Mouse (Mus musculus) frontal cortex, adult (tissue): ENCODE measurements at regions not wholly inside any gene's neighbourhood (a gene's known extent, or its start where the extent isn't known, plus 50 kb on each side); places are given as distances from the start of the nearest gene placed in this dataset.

Experiments
- ATAC-seq: cut with Nextera tagmentation; 2 replicates; pipeline ENCODE4 v1.9.2; 2017; ENCODE audit warnings: mild to moderate bottlenecking, moderate library complexity, mixed read lengths; ENCODE audit not compliant: low TSS enrichment

GRCm38 (mm10) chr5:126148908-126149307, 617.3 kb downstream of the Tmem132b start:
- ATAC-seq, result peak; percentile 55; the same call in 1 of the 2 replicates

- no peak for ATAC-seq
These were observed 623.8 kb downstream of the Tmem132b start for GRCm38 (mm10) chr5:126155216-126155880.

GRCm38 (mm10) chr5:126186111-126186510, 654.5 kb downstream of the Tmem132b start:
- no peak for ATAC-seq

- ATAC-seq, result no peak
These were observed 668.3 kb downstream of the Tmem132b start for GRCm38 (mm10) chr5:126199876-126200275.

- peak; percentile 44; the same call in 1 of the 2 replicates for ATAC-seq
These were observed 670.0 kb downstream of the Tmem132b start for GRCm38 (mm10) chr5:126201535-126201934.

- no peak for ATAC-seq
These were observed 670.4 kb downstream of the Tmem132b start for GRCm38 (mm10) chr5:126201996-126202395.

GRCm38 (mm10) chr5:126217016-126217415, 685.4 kb downstream of the Tmem132b start:
- ATAC-seq, result peak; percentile 73; the same call in 1 of the 2 replicates

- ATAC-seq, result no peak
These were observed 686.2 kb downstream of the Tmem132b start for GRCm38 (mm10) chr5:126217746-126218145.

- ATAC-seq, result no peak
These were observed 692.1 kb downstream of the Tmem132b start for GRCm38 (mm10) chr5:126223696-126224095.

GRCm38 (mm10) chr5:126230768-126231167, 699.2 kb downstream of the Tmem132b start:
- ATAC-seq, result no peak

- ATAC-seq, result peak; percentile 67; the same call in 1 of the 2 replicates
These were observed 706.5 kb downstream of the Tmem132b start for GRCm38 (mm10) chr5:126238071-126238470.

GRCm38 (mm10) chr5:126245776-126246175, 714.2 kb downstream of the Tmem132b start:
- ATAC-seq, result no peak

GRCm38 (mm10) chr5:126250331-126250730, 718.8 kb downstream of the Tmem132b start:
- ATAC-seq, result no peak

GRCm38 (mm10) chr5:126254661-126255060, 723.1 kb downstream of the Tmem132b start:
- ATAC-seq, result peak; percentile 91

- ATAC-seq, result no peak
These were observed 726.3 kb downstream of the Tmem132b start for GRCm38 (mm10) chr5:126257860-126258259.

- peak; percentile 57; the same call in 1 of the 2 replicates for ATAC-seq
These were observed 734.9 kb downstream of the Tmem132b start for GRCm38 (mm10) chr5:126266471-126266870.

GRCm38 (mm10) chr5:126266929-126267609, 735.5 kb downstream of the Tmem132b start:
- no peak for ATAC-seq

- peak; percentile 38; the same call in 1 of the 2 replicates for ATAC-seq
These were observed 737.0 kb downstream of the Tmem132b start for GRCm38 (mm10) chr5:126268592-126268991.

GRCm38 (mm10) chr5:126274316-126274715, 742.7 kb downstream of the Tmem132b start:
- ATAC-seq, result peak; percentile 57; the same call in 1 of the 2 replicates

- ATAC-seq, result no peak
These were observed 749.6 kb downstream of the Tmem132b start for GRCm38 (mm10) chr5:126281057-126281728.

- no peak for ATAC-seq
These were observed 750.2 kb downstream of the Tmem132b start for GRCm38 (mm10) chr5:126281782-126282181.

GRCm38 (mm10) chr5:126324847-126325246, 793.3 kb downstream of the Tmem132b start:
- no peak for ATAC-seq
